Mouse (Mus musculus) megakaryocyte, embryonic 14.5 days (primary cell): ENCODE measurements around the gene Ckb.

Experiments used
- FLI1 ChIP-seq: IDR thresholded peaks from 2 replicates; pipeline ENCODE4 v1.6.1; 2012; ENCODE audit warnings: low read length, inconsistent platforms, mixed read lengths
- GATA1 ChIP-seq: IDR thresholded peaks from 3 replicates; pipeline ENCODE4 v1.6.1; 2012; ENCODE audit warnings: mixed read lengths, low read length, inconsistent platforms, borderline replicate concordance

DNA sequence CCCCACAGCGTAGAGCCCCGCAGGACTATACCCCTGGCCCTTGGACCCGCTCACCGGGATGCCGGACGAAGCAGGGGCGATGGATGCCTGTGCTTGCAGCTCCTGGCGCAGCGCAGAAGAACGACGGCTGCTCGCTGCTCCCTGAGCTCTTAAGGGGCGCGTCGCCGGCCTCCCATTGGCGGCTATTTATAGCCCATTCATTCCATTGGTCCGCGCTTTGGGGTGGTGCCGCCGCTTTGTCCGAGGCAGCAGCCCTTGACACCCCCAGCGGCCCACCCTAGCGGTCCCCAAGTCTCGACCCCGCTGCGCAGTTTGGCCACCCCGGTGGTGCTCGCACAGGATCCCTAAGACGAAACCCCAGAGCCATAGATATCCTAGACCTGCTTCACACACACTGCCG is at the start of gene Ckb:
- TF ChIP-seq GATA1 (no peak), FLI1 (no peak)
